Mouse (Mus musculus): ENCODE measurements around the gene Slc26a10.
"Not testable (repeated sequence)": the region's sequence is repeated elsewhere in the genome, so short reads cannot be mapped to it uniquely, and the experiment has no call there.

The Slc26a10 gene

DNA sequence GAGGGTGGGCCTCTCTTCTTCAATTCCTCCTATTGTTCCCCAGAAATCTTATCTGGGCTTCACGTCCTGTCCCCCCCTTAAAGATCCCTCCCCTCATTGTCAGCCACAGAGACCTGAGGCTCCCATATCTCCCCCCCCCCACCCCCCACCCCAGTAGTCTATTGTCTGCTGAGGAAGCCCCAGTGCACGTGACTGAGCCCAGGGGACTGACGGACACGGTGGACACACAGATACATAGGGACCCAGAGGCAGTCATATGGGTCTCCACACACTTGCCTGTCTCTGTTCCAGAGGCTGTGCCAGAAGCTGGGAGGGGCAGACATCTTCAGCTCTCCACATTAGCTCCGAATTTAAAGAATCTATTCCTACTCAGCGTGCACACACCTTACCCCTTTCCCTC is 1.1 kb upstream of the Slc26a10 start:
- DNase-seq (ENCODE audit: low spot score): no peak

DNA sequence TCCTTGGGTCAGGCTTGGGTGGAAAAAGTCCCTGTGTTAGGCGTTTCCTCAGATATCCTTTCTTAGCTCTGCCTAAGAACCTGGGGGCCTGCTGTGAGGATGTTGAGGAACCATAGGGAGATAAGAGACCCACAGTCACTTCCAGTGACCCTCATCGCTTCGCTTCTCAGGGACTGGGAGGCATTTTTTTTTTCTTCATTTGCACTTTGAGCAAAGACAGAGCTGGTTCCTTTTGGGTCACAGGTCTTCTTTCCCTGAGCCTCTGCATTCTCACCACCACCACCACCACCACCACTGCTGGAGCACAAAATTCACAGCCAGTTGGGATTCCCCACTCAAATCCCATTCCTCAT is 226 bp upstream of the Slc26a10 start:
- no peak for DNase-seq (ENCODE audit: low spot score)

- DNase-seq (ENCODE audit: low spot score): no peak
These were observed 2.0 kb downstream of the Slc26a10 start for GRCm38 (mm10) chr10:127178286-127179027.

DNA sequence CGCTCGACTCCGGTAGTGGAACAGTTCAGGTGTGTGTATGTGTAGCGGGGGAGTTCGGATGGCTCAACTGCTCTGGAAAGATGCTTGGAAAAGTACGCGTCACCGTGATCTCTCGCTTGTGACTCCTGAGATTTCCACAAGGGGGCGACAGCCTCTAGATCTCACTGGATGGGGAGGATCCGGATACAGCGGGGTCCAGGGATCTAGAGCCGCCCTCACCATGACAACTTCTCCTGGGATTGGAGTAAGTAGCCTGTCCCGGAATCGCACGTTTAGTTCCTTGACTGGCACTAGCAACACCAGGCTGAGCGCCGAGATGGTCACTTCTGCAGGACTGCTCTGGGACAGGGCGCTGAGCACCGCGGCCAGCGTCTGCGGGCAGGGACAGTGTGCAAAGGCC is 2.7 kb downstream of the Slc26a10 start:
- no peak for DNase-seq (ENCODE audit: low spot score)

DNA sequence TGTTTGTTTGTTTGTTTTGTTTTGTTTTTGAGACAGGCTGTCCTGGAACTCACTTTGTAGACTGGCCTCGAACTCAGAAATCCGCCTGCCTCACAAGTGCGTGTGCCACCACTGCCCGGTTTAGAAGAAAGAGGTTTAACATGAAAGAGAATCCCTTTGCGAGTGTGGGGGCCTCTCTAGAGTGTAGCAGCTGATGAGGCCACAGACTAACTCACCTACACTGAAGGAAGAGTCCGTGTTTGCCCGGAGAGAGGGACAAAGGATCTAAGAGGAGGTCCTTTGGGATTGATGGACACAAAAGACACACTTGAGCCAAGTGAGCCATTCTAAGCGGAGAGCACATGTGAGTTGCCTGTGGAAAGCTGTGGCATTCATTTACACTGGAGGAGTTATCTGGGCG is 3.2 kb downstream of the Slc26a10 start:
- DNase-seq (ENCODE audit: low spot score): no peak

DNA sequence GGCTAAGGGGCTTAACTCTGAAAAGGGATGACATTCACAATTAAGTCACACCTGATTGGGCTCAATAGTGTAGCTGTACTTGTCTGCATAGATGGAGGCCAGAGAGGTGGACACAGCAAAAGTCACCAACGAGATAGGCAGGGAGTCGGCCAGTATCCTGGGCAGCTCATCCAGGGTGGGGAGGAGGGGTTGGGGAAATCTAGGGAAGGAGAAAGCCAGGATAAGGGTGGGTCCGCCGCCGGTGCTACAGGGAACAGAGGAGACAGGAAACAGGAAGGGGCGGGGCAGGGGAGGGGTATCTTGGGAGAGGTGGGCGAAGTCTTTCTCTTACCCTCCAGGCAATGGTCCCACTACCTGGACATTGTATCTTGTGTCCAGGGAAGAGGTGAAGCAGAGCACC is 3.7 kb downstream of the Slc26a10 start:
- no peak for DNase-seq (ENCODE audit: low spot score)

- DNase-seq (ENCODE audit: low spot score): no peak
These were observed 4.2 kb downstream of the Slc26a10 start for GRCm38 (mm10) chr10:127176228-127176627.

DNA sequence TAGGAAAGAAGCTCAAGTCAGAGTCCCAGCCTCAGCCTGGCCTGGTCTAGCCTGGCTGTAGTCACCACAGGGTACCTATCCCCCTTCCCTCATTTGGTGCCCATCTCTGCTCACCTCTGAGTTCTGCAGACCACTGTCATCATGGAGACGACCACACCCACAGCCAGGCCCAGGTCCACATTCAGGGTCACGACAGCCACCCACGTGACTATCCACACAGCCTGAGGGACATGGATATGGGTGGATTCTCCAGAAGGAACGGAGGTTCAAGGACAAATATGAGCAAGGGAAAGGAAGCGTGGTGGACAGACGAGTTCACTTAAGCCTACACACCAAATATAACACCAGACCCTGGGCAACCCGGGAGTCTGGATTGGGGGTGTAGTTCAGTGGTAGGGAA is 6.3 kb downstream of the Slc26a10 start:
- no peak for DNase-seq (ENCODE audit: low spot score)

GRCm38 (mm10) chr10:127173148-127174065 is 7.0 kb downstream of the Slc26a10 start:
- no peak for DNase-seq (ENCODE audit: low spot score)

DNA sequence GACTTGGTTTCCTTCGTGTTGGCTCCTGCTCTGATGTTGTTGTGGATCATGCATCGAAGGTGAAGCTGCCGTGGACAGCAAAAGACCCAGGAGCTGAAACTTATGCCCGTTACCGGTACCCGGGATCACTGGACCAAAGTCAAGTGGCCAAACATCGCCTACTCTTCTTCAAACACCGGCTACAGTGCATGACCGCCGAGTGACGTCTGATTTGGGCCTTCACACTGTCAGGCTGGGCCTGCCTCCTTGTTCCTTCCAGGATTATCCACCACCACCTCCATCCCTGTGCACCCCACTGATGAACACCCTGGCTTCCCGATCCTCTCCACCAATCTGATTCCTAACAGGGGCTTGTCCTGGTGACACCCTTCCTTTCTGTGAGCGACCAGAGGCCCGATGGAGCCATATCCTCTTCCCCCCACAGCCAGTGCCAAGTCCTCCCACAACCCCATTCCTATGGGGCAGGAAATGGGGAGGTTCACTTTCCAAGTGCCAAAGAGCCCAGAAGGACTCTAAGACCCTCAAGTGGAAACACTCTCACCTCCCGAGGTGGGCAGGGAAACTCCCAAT is 8.7 kb downstream of the Slc26a10 start:
- no peak for DNase-seq (ENCODE audit: low spot score)

GRCm38 (mm10) chr10:127170837-127171272 is 9.6 kb downstream of the Slc26a10 start:
- DNase-seq (ENCODE audit: low spot score): peak; percentile 54

- DNase-seq (ENCODE audit: low spot score): no peak
These were observed 10.4 kb downstream of the Slc26a10 start for GRCm38 (mm10) chr10:127170002-127170401.

DNA sequence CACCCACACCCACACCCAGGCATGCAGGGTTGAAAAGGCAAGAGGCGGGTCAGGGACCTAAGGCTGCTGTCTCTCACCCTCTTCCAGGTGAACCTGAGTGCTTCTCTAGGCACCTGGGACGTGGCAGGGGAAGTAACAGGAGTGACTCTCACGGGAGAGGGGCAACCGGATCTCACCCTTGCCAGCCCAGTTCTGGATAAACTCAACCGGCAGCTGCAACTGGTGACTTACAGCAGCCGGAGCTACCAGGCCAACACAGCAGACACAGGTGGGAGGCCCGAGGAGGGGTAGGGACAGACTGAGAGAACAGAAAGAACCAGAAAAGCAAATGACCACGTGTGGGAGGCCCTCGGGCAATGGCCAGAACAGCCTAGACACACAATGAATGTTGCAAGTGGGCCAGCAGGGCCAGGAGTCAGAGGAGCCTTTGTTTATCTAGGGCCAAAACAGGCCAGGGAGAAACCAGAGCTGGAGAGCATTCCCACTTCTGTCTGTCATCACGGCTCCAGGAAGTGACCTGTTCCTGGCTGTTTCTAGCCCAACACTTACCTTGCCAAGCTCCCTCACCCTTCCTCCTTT is 12.7 kb downstream of the Slc26a10 start:
- DNase-seq (ENCODE audit: low spot score): no peak

- no peak for DNase-seq (ENCODE audit: low spot score)
These were observed 13.5 kb downstream of the Slc26a10 start for GRCm38 (mm10) chr10:127166771-127167613.

DNA sequence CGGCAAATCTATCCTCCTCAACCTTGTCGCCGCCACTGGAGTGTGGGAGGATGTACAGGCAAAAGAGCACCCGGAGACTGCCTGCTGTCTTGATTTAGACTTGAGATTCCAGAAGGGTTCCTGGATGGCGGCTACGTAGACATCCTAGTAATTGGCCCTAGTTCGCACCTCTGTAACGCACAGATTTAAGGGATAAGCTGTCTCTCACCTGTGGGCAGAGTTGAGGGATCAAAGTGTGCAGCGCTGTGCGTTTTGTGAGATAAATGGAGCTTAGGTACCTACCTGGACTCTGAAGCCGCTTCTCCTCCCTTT is 14.1 kb downstream of the Slc26a10 start:
- DNase-seq (ENCODE audit: low spot score): no peak

GRCm38 (mm10) chr10:127165654-127166403 is 14.6 kb downstream of the Slc26a10 start:
- no peak for DNase-seq (ENCODE audit: low spot score)

DNA sequence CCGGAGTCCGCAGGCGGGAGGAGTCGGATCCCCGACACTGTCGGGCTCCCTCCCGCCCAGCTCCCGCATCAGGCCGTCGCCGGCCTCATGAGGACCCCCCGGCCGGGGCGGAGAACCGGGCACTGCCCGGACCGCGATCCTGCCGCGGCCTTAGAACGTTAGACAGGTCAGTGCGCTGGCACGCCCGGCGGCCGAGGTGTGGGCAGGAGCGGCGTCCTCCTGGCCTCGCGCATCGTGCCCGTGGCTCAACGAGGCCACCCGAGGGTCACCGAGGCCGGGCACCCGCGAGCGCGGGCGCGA is 15.1 kb downstream of the Slc26a10 start:
- DNase-seq (ENCODE audit: low spot score): no peak

DNA sequence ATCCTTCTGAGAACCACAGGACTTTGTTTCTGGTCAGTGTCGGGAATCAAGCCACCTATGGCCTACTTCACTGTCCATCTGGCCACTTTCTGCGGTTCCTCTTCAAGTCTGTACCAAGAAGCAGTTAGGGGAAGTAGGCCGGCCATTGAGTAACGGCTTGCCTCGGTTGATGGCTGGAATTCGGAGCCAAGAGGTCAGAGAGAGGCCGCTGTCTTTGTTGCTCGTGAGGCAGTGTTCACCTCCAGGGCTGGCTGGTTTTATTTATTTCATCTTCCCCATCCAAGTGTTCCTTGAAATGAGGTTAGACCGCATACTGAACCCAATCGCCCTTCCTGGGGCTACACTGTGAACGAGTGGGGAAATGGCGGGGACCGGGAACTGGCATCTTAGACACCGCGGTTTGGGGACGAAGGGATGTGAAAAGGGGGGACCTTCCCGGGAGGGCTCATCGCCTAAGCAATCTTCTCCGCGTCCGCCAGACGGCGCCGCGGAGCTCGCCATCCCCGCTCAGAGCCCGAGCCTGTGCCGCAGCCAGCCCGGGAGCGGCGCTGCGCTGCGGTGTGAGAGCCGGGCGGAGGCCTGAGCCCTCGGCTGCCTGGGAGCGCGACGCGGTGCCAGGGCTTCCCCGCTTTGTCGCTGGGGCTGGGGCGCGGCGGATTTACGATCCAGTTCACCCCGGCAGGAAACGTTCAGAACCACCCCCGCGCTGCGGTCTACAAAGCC is 15.7 kb downstream of the Slc26a10 start, which contains the start of gene B4galnt1:
Gene B4galnt1, plus strand, starts transcription at position 595 of the 723 bp plus-strand sequence.
- peak; percentile 44 for DNase-seq (ENCODE audit: low spot score)

GRCm38 (mm10) chr10:127164190-127164589 is 16.3 kb downstream of the Slc26a10 start:
- DNase-seq (ENCODE audit: low spot score): no peak

GRCm38 (mm10) chr10:127162771-127163261 is 17.6 kb downstream of the Slc26a10 start:
- not testable (repeated sequence) for DNase-seq (ENCODE audit: low spot score)
